Mouse (Mus musculus): ENCODE measurements around the gene Arfgap1. TPM values are rescaled to one million over a fixed set of nuclear protein-coding genes. Genes with fewer than 3 reads are reported as not detected.
A peak's percentile ranks its signal among the peaks of the same experiment; 100 is the strongest.

The Arfgap1 gene
- polyA plus RNA-seq, 1 experiment, result 55.4 TPM

DNA sequence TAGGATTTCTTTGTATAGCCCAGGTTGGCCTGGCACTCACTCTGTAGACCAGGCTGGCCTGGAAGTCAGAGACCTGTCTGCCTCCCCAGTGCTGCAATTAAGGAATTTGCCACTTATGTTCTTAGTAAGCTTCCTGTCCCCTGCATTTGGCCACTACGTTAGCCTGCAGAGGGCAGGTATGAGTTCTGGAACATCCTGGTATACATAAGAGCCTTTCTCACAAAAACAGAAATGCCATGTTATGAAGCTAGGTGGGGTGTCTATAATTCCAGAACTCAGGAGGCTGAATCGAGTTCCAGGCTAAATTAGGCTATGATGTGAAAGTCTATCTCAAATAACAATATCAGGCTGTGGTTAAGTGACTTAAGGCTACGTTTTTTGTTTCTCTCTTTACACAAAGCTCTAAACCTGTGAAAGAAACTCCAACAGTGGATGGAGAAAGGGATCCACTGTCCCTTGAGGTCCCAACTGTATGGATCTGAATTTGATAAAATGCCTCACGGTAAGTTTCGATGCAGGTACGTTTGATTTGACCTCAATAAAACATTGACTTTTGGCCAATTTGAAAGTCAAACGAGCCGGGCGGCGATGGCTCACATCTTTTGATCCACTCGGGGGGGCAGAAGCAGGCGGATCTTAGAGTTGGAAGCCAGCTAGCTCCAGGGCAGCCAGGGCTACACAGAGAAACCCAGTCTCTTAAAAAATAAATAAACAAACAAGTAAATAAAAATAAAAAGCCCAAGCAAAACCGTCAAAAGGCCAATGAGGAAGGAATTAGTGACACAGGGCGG is 738 bp upstream of the Arfgap1 start:
- TF ChIP-seq USF1 (IDR thresholded peaks at IDR 0.05; ENCODE audit: low read depth) (no peak), POLR2AphosphoS2 (IDR thresholded peaks at IDR 0.05; ENCODE audit: insufficient read length, low read depth) (no peak), REST (IDR thresholded peaks at IDR 0.05; ENCODE audit: insufficient read depth, insufficient read length) (no peak), POLR2A (IDR thresholded peaks at IDR 0.05; ENCODE audit: insufficient read length, low read depth) (no peak), SRF (IDR thresholded peaks at IDR 0.05; ENCODE audit: control insufficient read depth, insufficient read length, low read depth) (no peak), TCF12 (IDR thresholded peaks at IDR 0.05; ENCODE audit: insufficient read depth, poor library complexity, severe bottlenecking) (no peak), MAX (IDR thresholded peaks at IDR 0.05; ENCODE audit: low read depth) (no peak), MYOD1 (IDR thresholded peaks at IDR 0.05; ENCODE audit: control insufficient read depth in 1 of 3, insufficient read length in 2 of 3, low read depth in 2 of 3) (no peak), CEBPB (IDR thresholded peaks at IDR 0.05; ENCODE audit: insufficient read depth, poor library complexity, severe bottlenecking) (no peak), TCF3 (IDR thresholded peaks at IDR 0.05; ENCODE audit: insufficient read length, low read depth) (no peak), E2F4 (IDR thresholded peaks at IDR 0.05; ENCODE audit: insufficient read depth) (no peak), MYOG (IDR thresholded peaks at IDR 0.05; ENCODE audit: control insufficient read depth in 1 of 3, insufficient read depth in 1 of 3, insufficient read length in 2 of 3, low read depth in 2 of 3) (no peak)
- no peaks in the 10 kb centered on the region for H3K27me3 ChIP-seq (ENCODE audit: control insufficient read depth, insufficient read depth, insufficient read length)
- H3K4me3 ChIP-seq, result peak overlapping the region; percentile 97
- peak overlapping the region; percentile 94 for H3K4me2 ChIP-seq (ENCODE audit: low read depth)
- H3K79me2 ChIP-seq (ENCODE audit: control insufficient read depth, insufficient read depth), result peaks cover 35% of the 10 kb centered on the region
- H3ac ChIP-seq (ENCODE audit: control insufficient read depth, insufficient read length), result peak overlapping the region; percentile 88
- peaks cover 18% of the 10 kb centered on the region for H3K36me3 ChIP-seq (ENCODE audit: control insufficient read depth, insufficient read depth)

DNA sequence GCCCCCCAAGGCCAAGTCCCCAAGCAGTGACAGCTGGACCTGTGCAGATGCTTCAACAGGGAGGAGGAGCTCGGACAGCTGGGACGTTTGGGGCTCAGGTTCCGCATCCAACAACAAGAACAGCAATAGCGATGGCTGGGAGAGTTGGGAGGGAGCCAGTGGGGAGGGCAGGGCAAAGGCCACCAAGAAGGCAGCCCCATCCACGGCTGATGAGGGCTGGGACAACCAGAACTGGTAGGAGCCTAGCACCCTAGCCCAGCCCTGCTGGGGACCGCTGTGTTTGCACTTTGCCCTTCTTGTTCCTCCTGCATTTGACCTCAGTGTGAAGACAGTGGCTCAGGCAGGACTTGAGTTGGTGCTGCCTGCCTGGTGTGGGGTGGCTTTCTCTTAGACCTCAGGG is 14.1 kb downstream of the Arfgap1 start:
- Histone ChIP-seq H3K4me2 (ENCODE audit: low read depth) (no peak overlapping the region), H3K4me3 (no peak overlapping the region), H3K27me3 (ENCODE audit: control insufficient read depth, insufficient read depth, insufficient read length) (no peaks in the 10 kb centered on the region), H3ac (ENCODE audit: control insufficient read depth, insufficient read length) (no peak overlapping the region), H3K79me2 (ENCODE audit: control insufficient read depth, insufficient read depth) (no peaks in the 10 kb centered on the region), H3K36me3 (ENCODE audit: control insufficient read depth, insufficient read depth) (peaks cover 23% of the 10 kb centered on the region)
- peak in 2 of 3 experiments; percentile 2 to 36 for TF ChIP-seq MYOG (IDR thresholded peaks at IDR 0.05; ENCODE audit: control insufficient read depth in 1 of 3, insufficient read depth in 1 of 3, insufficient read length in 2 of 3, low read depth in 2 of 3)
- no peak for TF ChIP-seq CEBPB (IDR thresholded peaks at IDR 0.05; ENCODE audit: insufficient read depth, poor library complexity, severe bottlenecking)
- TF ChIP-seq POLR2AphosphoS2 (IDR thresholded peaks at IDR 0.05; ENCODE audit: insufficient read length, low read depth), result peak; percentile 31
- no peak for TF ChIP-seq E2F4 (IDR thresholded peaks at IDR 0.05; ENCODE audit: insufficient read depth)
- TF ChIP-seq REST (IDR thresholded peaks at IDR 0.05; ENCODE audit: insufficient read depth, insufficient read length), result no peak

DNA sequence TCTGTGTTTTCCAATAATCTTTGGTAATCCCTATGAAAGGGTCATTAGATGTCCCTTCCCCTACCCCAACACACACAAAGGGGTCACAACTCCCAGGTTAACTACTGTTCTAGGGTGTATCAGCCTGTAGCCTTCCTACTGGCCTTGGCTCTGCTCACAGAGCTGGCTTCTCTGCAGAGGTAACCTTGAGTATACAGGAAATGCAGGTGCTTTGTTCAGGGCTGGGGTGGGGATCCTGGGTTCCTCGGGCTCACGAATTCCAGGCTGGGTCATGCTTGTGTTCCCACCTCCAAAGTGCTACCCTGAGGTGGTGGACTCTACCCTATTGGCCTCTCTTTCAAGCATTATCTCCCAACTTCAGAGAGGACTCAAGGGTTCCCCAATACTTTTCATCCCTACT is 18.6 kb downstream of the Arfgap1 start:
- TF ChIP-seq POLR2AphosphoS2 (IDR thresholded peaks at IDR 0.05; ENCODE audit: insufficient read length, low read depth), result peak; percentile 54
- TF ChIP-seq E2F4 (IDR thresholded peaks at IDR 0.05; ENCODE audit: insufficient read depth), result no peak
- no peak for TF ChIP-seq MYOD1 (IDR thresholded peaks at IDR 0.05; ENCODE audit: control insufficient read depth in 1 of 3, insufficient read length in 2 of 3, low read depth in 2 of 3)
- no peak for TF ChIP-seq MYOG (IDR thresholded peaks at IDR 0.05; ENCODE audit: control insufficient read depth in 1 of 3, insufficient read depth in 1 of 3, insufficient read length in 2 of 3, low read depth in 2 of 3)
- no peak for TF ChIP-seq TCF12 (IDR thresholded peaks at IDR 0.05; ENCODE audit: insufficient read depth, poor library complexity, severe bottlenecking)
- TF ChIP-seq REST (IDR thresholded peaks at IDR 0.05; ENCODE audit: insufficient read depth, insufficient read length), result no peak
- H3ac ChIP-seq (ENCODE audit: control insufficient read depth, insufficient read length), result no peak overlapping the region
- no peak overlapping the region for H3K4me2 ChIP-seq (ENCODE audit: low read depth)
- H3K4me3 ChIP-seq, result no peak overlapping the region
- H3K79me2 ChIP-seq (ENCODE audit: control insufficient read depth, insufficient read depth), result no peaks in the 10 kb centered on the region
- H3K36me3 ChIP-seq (ENCODE audit: control insufficient read depth, insufficient read depth), result peaks cover 6% of the 10 kb centered on the region
- no peaks in the 10 kb centered on the region for H3K27me3 ChIP-seq (ENCODE audit: control insufficient read depth, insufficient read depth, insufficient read length)

DNA sequence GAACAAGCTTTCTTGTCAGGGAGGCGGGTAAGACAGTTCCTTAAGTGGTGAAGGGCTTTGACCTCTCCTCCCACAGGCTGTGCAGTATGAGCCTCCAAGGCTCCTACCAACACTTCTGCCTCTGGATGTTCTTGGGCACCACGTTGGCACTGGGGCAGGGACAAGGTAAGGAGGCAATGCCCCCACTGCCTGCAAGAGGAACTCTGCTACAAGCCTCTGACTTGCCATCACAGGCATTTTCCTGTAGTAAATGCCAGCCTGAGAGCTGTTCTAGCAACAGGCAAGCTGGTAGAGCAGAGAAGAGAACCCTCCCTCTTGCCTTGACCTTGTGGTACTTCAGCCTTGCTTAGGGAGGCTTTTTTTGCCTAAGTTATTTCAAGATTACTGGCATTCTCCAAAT is 19.4 kb downstream of the Arfgap1 start, which contains the start of gene Col20a1:
Gene Col20a1, plus strand, starts transcription at position 87 of the 400 bp plus-strand sequence.
- TF ChIP-seq USF1 (IDR thresholded peaks at IDR 0.05; ENCODE audit: low read depth) (no peak), POLR2AphosphoS2 (IDR thresholded peaks at IDR 0.05; ENCODE audit: insufficient read length, low read depth) (peak; percentile 75)
- Histone ChIP-seq H3K36me3 (ENCODE audit: control insufficient read depth, insufficient read depth) (peaks cover 6% of the 10 kb centered on the region), H3K4me3 (no peak within 1 kb of the TSS), H3K79me2 (ENCODE audit: control insufficient read depth, insufficient read depth) (no peaks in the 10 kb centered on the region), H3K27me3 (ENCODE audit: control insufficient read depth, insufficient read depth, insufficient read length) (no peaks in the 10 kb centered on the region), H3ac (ENCODE audit: control insufficient read depth, insufficient read length) (no peak within 1 kb of the TSS), H3K4me2 (ENCODE audit: low read depth) (no peak within 1 kb of the TSS)

DNA sequence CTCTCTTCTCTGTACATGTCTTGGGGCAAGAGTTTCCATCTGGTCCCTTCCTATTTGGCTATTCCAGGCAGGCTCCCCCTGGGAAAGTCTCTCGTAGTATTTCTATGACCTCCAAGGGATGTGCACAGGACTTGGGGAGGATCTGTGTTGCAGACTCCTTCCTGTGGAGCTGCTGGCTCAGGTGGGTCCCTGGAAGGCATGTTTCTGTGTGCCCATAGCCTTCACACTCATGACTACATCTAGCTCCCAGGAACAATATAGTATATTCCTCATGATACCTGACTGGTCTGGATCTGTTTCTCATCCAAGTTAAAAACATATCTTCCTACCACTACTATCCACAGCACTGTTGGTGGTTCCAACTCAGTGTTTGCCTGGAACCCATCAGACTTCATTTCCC is 20.0 kb downstream of the Arfgap1 start:
- TF ChIP-seq TCF12 (IDR thresholded peaks at IDR 0.05; ENCODE audit: insufficient read depth, poor library complexity, severe bottlenecking), result no peak
- no peak for TF ChIP-seq SRF (IDR thresholded peaks at IDR 0.05; ENCODE audit: control insufficient read depth, insufficient read length, low read depth)
- no peak for TF ChIP-seq TCF3 (IDR thresholded peaks at IDR 0.05; ENCODE audit: insufficient read length, low read depth)
- TF ChIP-seq POLR2A (IDR thresholded peaks at IDR 0.05; ENCODE audit: insufficient read length, low read depth), result no peak
- peak; percentile 61 for TF ChIP-seq POLR2AphosphoS2 (IDR thresholded peaks at IDR 0.05; ENCODE audit: insufficient read length, low read depth)
- TF ChIP-seq MAX (IDR thresholded peaks at IDR 0.05; ENCODE audit: low read depth), result no peak
- Histone ChIP-seq H3K27me3 (ENCODE audit: control insufficient read depth, insufficient read depth, insufficient read length) (no peaks in the 10 kb centered on the region), H3K4me2 (ENCODE audit: low read depth) (no peak overlapping the region), H3K79me2 (ENCODE audit: control insufficient read depth, insufficient read depth) (no peaks in the 10 kb centered on the region), H3K4me3 (no peak overlapping the region), H3K36me3 (ENCODE audit: control insufficient read depth, insufficient read depth) (peaks cover 6% of the 10 kb centered on the region), H3ac (ENCODE audit: control insufficient read depth, insufficient read length) (no peak overlapping the region)

All from myocyte (in vitro differentiated cells).